Mouse (Mus musculus): ENCODE measurements around the gene Olfr358. TPM values are rescaled to one million over a fixed set of nuclear protein-coding genes. Genes with fewer than 3 reads are reported as not detected.

The Olfr358 gene
- total RNA-seq (2021) = not detected
- long read RNA-seq, experiment 1 = 0 reads
- long read RNA-seq, experiment 2 = 0 reads

GRCm38 (mm10) chr2:37009235-37009634 is at the start of gene Olfr358:
Gene Olfr358, minus strand, starts transcription at chr2:37009335.
- DNase-seq = no peak

- no peak for DNase-seq
Observed at GRCm38 (mm10) chr2:36997030-36997429, 12.1 kb downstream of the Olfr358 start.

- DNase-seq = no peak
Observed at GRCm38 (mm10) chr2:36993527-36993926, 15.6 kb downstream of the Olfr358 start, which contains the start of gene Olfr357. Gene Olfr357, plus strand, starts transcription at chr2:36993827.

Other genes with a start within 250 kb of the Olfr358 start
- not detected for gene Olfr348, start 225.1 kb downstream of the Olfr358 start, total RNA-seq (2021)
- not detected for gene Olfr50, start 218.8 kb downstream of the Olfr358 start, total RNA-seq (2021)
- gene Olfr3, start 192.3 kb downstream of the Olfr358 start, total RNA-seq (2021) = not detected
- gene Olfr350, start 163.0 kb downstream of the Olfr358 start, total RNA-seq (2021) = not detected
- gene Olfr351, start 146.7 kb downstream of the Olfr358 start, total RNA-seq (2021) = not detected
- not detected for gene Olfr352, start 140.9 kb downstream of the Olfr358 start, total RNA-seq (2021)
- not detected for gene Olfr353, start 116.4 kb downstream of the Olfr358 start, total RNA-seq (2021)
- gene Olfr354, start 103.7 kb downstream of the Olfr358 start, total RNA-seq (2021) = not detected
- not detected for gene Olfr355, start 80.4 kb downstream of the Olfr358 start, total RNA-seq (2021)
- gene Olfr356, start 72.2 kb downstream of the Olfr358 start, total RNA-seq (2021) = not detected
- gene Olfr357, start 15.5 kb downstream of the Olfr358 start, total RNA-seq (2021) = not detected
- gene Olfr360, start 56.4 kb upstream of the Olfr358 start, total RNA-seq (2021) = not detected
- gene Olfr361, start 80.0 kb upstream of the Olfr358 start, total RNA-seq (2021) = not detected
- not detected for gene Olfr362, start 108.6 kb upstream of the Olfr358 start, total RNA-seq (2021)
- gene Olfr364-ps1, start 130.0 kb upstream of the Olfr358 start, total RNA-seq (2021) = not detected
- gene Olfr365, start 178.9 kb upstream of the Olfr358 start, total RNA-seq (2021) = not detected
- gene Olfr366, start 202.2 kb upstream of the Olfr358 start, total RNA-seq (2021) = not detected

Measured in gastrocnemius, postnatal 25 days (tissue).